In the genomic region with DNA sequence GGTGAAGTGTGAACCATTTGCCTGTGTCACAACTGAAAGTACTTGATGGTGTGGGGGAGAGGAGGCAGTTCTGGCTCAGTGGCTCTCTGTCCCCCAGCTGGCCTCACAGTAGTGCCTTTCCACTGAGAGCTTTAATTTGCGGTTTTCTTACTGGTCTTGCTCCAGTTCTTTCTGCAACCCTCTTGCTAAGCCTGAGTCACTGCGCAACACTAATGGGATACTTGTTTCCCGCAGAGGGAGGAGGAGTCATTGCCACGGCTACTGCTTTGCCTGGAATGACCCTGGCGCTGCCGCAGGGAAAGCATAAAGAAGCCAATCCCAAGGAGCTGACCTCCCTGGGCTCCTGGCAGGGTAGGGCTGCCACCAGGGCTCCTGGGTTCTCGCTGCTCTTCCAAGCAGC, we compare ENCODE assay signal across 8 mouse cellular contexts. TPM values are rescaled to one million over a fixed set of nuclear protein-coding genes. Genes with fewer than 3 reads are reported as not detected.
A peak's percentile ranks its signal among the peaks of the same experiment; 100 is the strongest.
DNase-seq lines count a peak whose midpoint lies in the region; ATAC-seq and TF ChIP-seq lines count a peak whose summit lies in the region.

No protein-coding gene starts in this region.

- H3K9me3 ChIP-seq in liver, postnatal 0 days (ENCODE audit: low read length), result no peaks in the 10 kb centered on the region
- peaks cover 13% of the 10 kb centered on the region for H3K9me3 ChIP-seq in megakaryocyte, embryonic 14.5 days
- no peaks in the 10 kb centered on the region for H3K9me3 ChIP-seq in midbrain, embryonic 10.5 days (replicated peaks)

- H3K27ac ChIP-seq in liver, postnatal 0 days (ENCODE audit: low read depth), result no peak overlapping the region
- H3K27ac ChIP-seq in midbrain, embryonic 10.5 days (replicated peaks), result no peak overlapping the region

- no peak overlapping the region for H3K4me3 ChIP-seq in liver, postnatal 0 days (ENCODE audit: low read depth, low read length)
- peak overlapping the region; percentile 67 for H3K4me3 ChIP-seq in megakaryocyte, embryonic 14.5 days (replicated peaks)
- no peak overlapping the region for H3K4me3 ChIP-seq in midbrain, embryonic 10.5 days

- H3K4me1 ChIP-seq in liver, postnatal 0 days (ENCODE audit: insufficient read depth), result peaks cover 3% of the 10 kb centered on the region; the same call in 1 of the 2 replicates
- peaks cover 35% of the 10 kb centered on the region for H3K4me1 ChIP-seq in megakaryocyte, embryonic 14.5 days
- peaks cover 8% of the 10 kb centered on the region for H3K4me1 ChIP-seq in midbrain, embryonic 10.5 days

- H3K9ac ChIP-seq in liver, postnatal 0 days (replicated peaks), result no peak overlapping the region

- no peaks in the 10 kb centered on the region for H3K36me3 ChIP-seq in liver, postnatal 0 days (replicated peaks; ENCODE audit: insufficient read depth, low read length)
- no peaks in the 10 kb centered on the region for H3K36me3 ChIP-seq in megakaryocyte, embryonic 14.5 days (replicated peaks; ENCODE audit: low read length)
- H3K36me3 ChIP-seq in midbrain, embryonic 10.5 days, result peaks cover 4% of the 10 kb centered on the region; the same call in 1 of the 2 replicates

- H3K4me2 ChIP-seq in liver, postnatal 0 days (ENCODE audit: low read depth, low read length), result no peak overlapping the region

- peak; percentile 48 for DNase-seq in cerebellum, adult 11-12 months
- DNase-seq in cerebellum, adult 11 months, result no peak
- DNase-seq in liver, postnatal 0 days, result no peak
- no peak for DNase-seq in liver
- peak; percentile 72 for DNase-seq in kidney, adult 11 months
- no peak for DNase-seq in thymus, postnatal 36 days
- no peak for DNase-seq in midbrain, embryonic 10.5 days (ENCODE audit: low spot score)

- no peak for TF ChIP-seq EP300 in liver, postnatal 0 days (IDR thresholded peaks at IDR 0.05; ENCODE audit: low read depth)

- WGBS in liver, postnatal 0 days (ENCODE audit: insufficient replicate concordance), result 31% methylated on average over 7 of the region's 7 CpGs
- 22% methylated on average over 7 of the region's 7 CpGs for WGBS in midbrain, embryonic 10.5 days

- ATAC-seq in liver, postnatal 0 days, result 0 out of 2 replicates have a peak, but pooled peaks have one; percentile 12

- no peaks in the 10 kb centered on the region for H3K27me3 ChIP-seq in liver, postnatal 0 days (ENCODE audit: insufficient read depth, low read length)
- peaks cover 74% of the 10 kb centered on the region for H3K27me3 ChIP-seq in megakaryocyte, embryonic 14.5 days (replicated peaks)
- H3K27me3 ChIP-seq in midbrain, embryonic 10.5 days (ENCODE audit: low read depth, poor library complexity, severe bottlenecking), result peaks cover 24% of the 10 kb centered on the region

- TF ChIP-seq CTCF in liver, postnatal 0 days (IDR thresholded peaks at IDR 0.05; ENCODE audit: low read depth), result no peak

RNA-seq across cellular contexts. Expression of a gene that starts 33.8 kb away (rescaled TPM):
- polyA plus RNA-seq in liver, postnatal 0 days (2015; fragmentation: Nextera tagmentation; extraction: Ambion mirVana), result 0.05 and 0.06 TPM in 2 replicates
- 0.09 TPM in 1 of 2 replicates, not detected in the other for polyA plus RNA-seq in megakaryocyte, embryonic 14.5 days (2012; ENCODE audit: insufficient read depth, low replicate concordance)
- polyA plus RNA-seq in midbrain, embryonic 10.5 days (2016; fragmentation: Nextera tagmentation; extraction: Ambion mirVana), result 0.46 and 1.4 TPM in 2 replicates

RNA-seq across cellular contexts. Expression of a gene that starts 36.2 kb away (rescaled TPM):
- 20.9 and 24.2 TPM in 2 replicates for polyA plus RNA-seq in liver, postnatal 0 days (2015; fragmentation: Nextera tagmentation; extraction: Ambion mirVana)
- polyA plus RNA-seq in megakaryocyte, embryonic 14.5 days (2012; ENCODE audit: insufficient read depth, low replicate concordance), result 41.4 and 55.3 TPM in 2 replicates
- polyA plus RNA-seq in midbrain, embryonic 10.5 days (2016; fragmentation: Nextera tagmentation; extraction: Ambion mirVana), result 149 and 156 TPM in 2 replicates

RNA-seq across cellular contexts. Expression of a gene that starts 36.3 kb away (rescaled TPM):
- polyA plus RNA-seq in liver, postnatal 0 days (2015; fragmentation: Nextera tagmentation; extraction: Ambion mirVana), result 16.8 and 17.6 TPM in 2 replicates
- polyA plus RNA-seq in megakaryocyte, embryonic 14.5 days (2012; ENCODE audit: insufficient read depth, low replicate concordance), result 8.3 and 25.4 TPM in 2 replicates
- polyA plus RNA-seq in midbrain, embryonic 10.5 days (2016; fragmentation: Nextera tagmentation; extraction: Ambion mirVana), result 61.7 and 72.1 TPM in 2 replicates

Comparison
In these comparisons a context has a peak if more than half of its experiments do, and no peak if none do; other contexts are left out.
1. DNase-seq: peak in cerebellum, adult 11-12 months (single experiment) and kidney, adult 11 months (single experiment); none in cerebellum, adult 11 months (single experiment), liver, postnatal 0 days (single experiment), liver (single experiment), thymus, postnatal 36 days (0 of 2) and midbrain, embryonic 10.5 days (single experiment).